In the genomic region with DNA sequence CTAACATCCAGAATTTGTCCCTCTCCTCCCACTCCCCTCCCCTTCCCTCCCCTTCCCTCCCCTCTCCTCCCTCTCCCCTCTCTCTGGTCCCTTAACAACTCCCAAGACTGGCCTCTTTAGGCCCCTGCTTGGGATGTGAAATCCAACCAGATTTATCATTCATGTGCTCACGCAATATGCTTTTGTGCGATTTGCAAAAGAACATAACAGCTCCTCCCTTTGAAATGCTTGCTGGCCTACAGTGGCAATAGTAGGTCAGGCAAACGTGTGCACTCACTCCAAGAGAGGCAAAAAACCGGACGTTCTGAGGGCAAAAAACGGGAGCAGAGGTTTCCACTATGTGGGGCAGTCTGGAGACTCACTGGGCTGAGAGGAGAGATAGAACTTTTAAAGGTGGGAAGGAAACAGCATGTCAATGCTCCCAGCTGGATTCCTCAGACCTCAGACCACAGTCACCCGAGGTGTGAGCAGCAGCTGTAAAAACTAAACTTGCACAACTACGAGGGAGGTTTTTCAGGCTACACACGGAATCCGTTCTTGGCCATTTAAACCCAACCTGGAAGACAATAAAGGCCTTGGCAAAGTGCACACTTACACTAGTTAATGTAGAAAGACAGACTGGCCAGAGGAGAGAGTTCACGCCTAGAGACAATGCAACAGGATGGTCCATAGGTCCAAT, we compare ENCODE assay signal across 8 mouse cellular contexts. TPM values are rescaled to one million over a fixed set of nuclear protein-coding genes. Genes with fewer than 3 reads are reported as not detected.
DNase-seq lines count a peak whose midpoint lies in the region; ATAC-seq and TF ChIP-seq lines count a peak whose summit lies in the region.

No protein-coding gene starts in this region.

- H3K4me2 ChIP-seq in heart, embryonic 14.5 days (ENCODE audit: low read length), result peak overlapping the region; percentile 99
- peak overlapping the region; percentile 88 for H3K4me2 ChIP-seq in hindbrain, embryonic 14.5 days (replicated peaks)
- peak overlapping the region; percentile 95 for H3K4me2 ChIP-seq in midbrain, embryonic 11.5 days

- WGBS in heart, embryonic 14.5 days, result 35% methylated on average over 11 of the region's 11 CpGs
- 29% methylated on average over 11 of the region's 11 CpGs for WGBS in hindbrain, embryonic 14.5 days
- WGBS in midbrain, embryonic 11.5 days, result 26% methylated on average over 11 of the region's 11 CpGs

- in situ Hi-C loops in Patski (cut with MboI; ENCODE audit: low pct_unique_long_range_greater_than_20kb), result no loop called here

- intact Hi-C loops in heart, postnatal 36 days (cut with DNase I), result no loop called here

- H3K27ac ChIP-seq in heart, embryonic 14.5 days (replicated peaks in 1 of 2; ENCODE audit: control insufficient read depth in 1 of 2, insufficient read depth in 1 of 2, low read depth in 2 of 2, low read length in 2 of 2), result peak overlapping the region; percentile 1 to 4; a peak in 2 of 4 replicates
- H3K27ac ChIP-seq in hindbrain, embryonic 14.5 days, result peak overlapping the region; percentile 3; the same call in 1 of the 2 replicates
- H3K27ac ChIP-seq in midbrain, embryonic 11.5 days (ENCODE audit: low read depth, low read length), result no peak overlapping the region

- no peak for TF ChIP-seq CTCF in Patski (IDR thresholded peaks at IDR 0.05)

- no peaks in the 10 kb centered on the region for H3K9me3 ChIP-seq in heart, embryonic 14.5 days (ENCODE audit: control insufficient read depth, low read length)
- no peaks in the 10 kb centered on the region for H3K9me3 ChIP-seq in hindbrain, embryonic 14.5 days (ENCODE audit: control insufficient read depth, low read length)
- no peaks in the 10 kb centered on the region for H3K9me3 ChIP-seq in midbrain, embryonic 11.5 days (ENCODE audit: control insufficient read depth, low read length)

- no peak for DNase-seq in heart, postnatal 36 days
- DNase-seq in Patski (ENCODE audit: low read depth, low spot score), result no peak
- no peak for DNase-seq in hindbrain, embryonic 14.5 days (ENCODE audit: low spot score)
- peak; percentile 89 for DNase-seq in midbrain, embryonic 11.5 days (ENCODE audit: low spot score, missing footprints)
- no peak for DNase-seq in B cell, adult 2 months
- no peak for DNase-seq in urinary bladder, adult 2 months (ENCODE audit: low spot score)
- no peak for DNase-seq in kidney, adult 18-20 months

- H3K9ac ChIP-seq in heart, embryonic 14.5 days (ENCODE audit: low read length), result peak overlapping the region; percentile 76
- peak overlapping the region; percentile 77 for H3K9ac ChIP-seq in hindbrain, embryonic 14.5 days
- H3K9ac ChIP-seq in midbrain, embryonic 11.5 days (ENCODE audit: low read length), result peak overlapping the region; percentile 75; the same call in 1 of the 2 replicates

- H3K36me3 ChIP-seq in heart, embryonic 14.5 days (ENCODE audit: control insufficient read depth, insufficient read depth, low read length), result no peaks in the 10 kb centered on the region
- H3K36me3 ChIP-seq in hindbrain, embryonic 14.5 days (replicated peaks; ENCODE audit: control insufficient read depth, insufficient read depth), result no peaks in the 10 kb centered on the region
- no peaks in the 10 kb centered on the region for H3K36me3 ChIP-seq in midbrain, embryonic 11.5 days (ENCODE audit: control insufficient read depth, insufficient read depth, low read length)

- ATAC-seq in heart, embryonic 14.5 days (ENCODE audit: insufficient number of reproducible peaks, insufficient read depth, low FRiP score, low read depth), result no peak
- ATAC-seq in Patski, result peak; percentile 23
- ATAC-seq in hindbrain, embryonic 14.5 days (ENCODE audit: low FRiP score), result peak; percentile 7; the same call in 1 of the 2 replicates
- no peak for ATAC-seq in midbrain, embryonic 11.5 days (ENCODE audit: low FRiP score)

- H3K4me1 ChIP-seq in heart, embryonic 14.5 days (ENCODE audit: control insufficient read depth in 2 of 2, insufficient read depth in 2 of 2, low read length in 2 of 2), result peaks cover 8 to 9% of the 10 kb centered on the region in 2 experiments
- peaks cover 11% of the 10 kb centered on the region for H3K4me1 ChIP-seq in hindbrain, embryonic 14.5 days (replicated peaks; ENCODE audit: control insufficient read depth, insufficient read depth, low read length)
- H3K4me1 ChIP-seq in midbrain, embryonic 11.5 days (ENCODE audit: control insufficient read depth, insufficient read depth, low read length), result peaks cover 12% of the 10 kb centered on the region

- H3K27me3 ChIP-seq in heart, embryonic 14.5 days (ENCODE audit: control insufficient read depth, insufficient read depth, low read length), result no peaks in the 10 kb centered on the region
- H3K27me3 ChIP-seq in Patski, result no peaks in the 10 kb centered on the region
- H3K27me3 ChIP-seq in hindbrain, embryonic 14.5 days (ENCODE audit: control insufficient read depth, insufficient read depth, low read length), result no peaks in the 10 kb centered on the region
- no peaks in the 10 kb centered on the region for H3K27me3 ChIP-seq in midbrain, embryonic 11.5 days (ENCODE audit: control insufficient read depth, insufficient read depth, low read length)

- H3K4me3 ChIP-seq in heart, embryonic 14.5 days (ENCODE audit: control insufficient read depth in 1 of 2, insufficient read depth in 1 of 2, low read depth in 1 of 2, low read length in 2 of 2), result peak overlapping the region; percentile 68 to 76
- H3K4me3 ChIP-seq in hindbrain, embryonic 14.5 days (replicated peaks; ENCODE audit: low read length), result peak overlapping the region; percentile 69
- peak overlapping the region; percentile 67 for H3K4me3 ChIP-seq in midbrain, embryonic 11.5 days (ENCODE audit: low read depth, low read length)

- POLR2A ChIA-PET in Patski (lab: Charles Lee), result interaction anchor here (1.1 to 1.3 kb wide), 2 partner anchors 19 to 66 kb away, joined by 3 read pairs; no protein-coding TSS in a partner anchor

- CTCF ChIA-PET in Patski (lab: Charles Lee), result interaction anchor here (1.0 to 1.7 kb wide), 3 partner anchors 16 to 131 kb away, joined by 3 read pairs; no protein-coding TSS in a partner anchor

RNA-seq across cellular contexts. Expression of gene Plekhh2, which starts 0.6 kb away (rescaled TPM):
- polyA plus RNA-seq in heart, embryonic 14.5 days (2014; fragmentation: Nextera tagmentation; extraction: Ambion mirVana), result 2.5 and 2.7 TPM in 2 replicates
- total RNA-seq in heart, postnatal 36 days (2021), result 1 to 10 TPM; 2.9 TPM
- polyA plus RNA-seq in Patski (2021), result 32.0 TPM
- polyA plus RNA-seq in hindbrain, embryonic 14.5 days (2014; fragmentation: Nextera tagmentation; extraction: Ambion mirVana), result 2.5 and 2.6 TPM in 2 replicates
- 2.8 and 3.1 TPM in 2 replicates for polyA plus RNA-seq in midbrain, embryonic 11.5 days (2014; fragmentation: Nextera tagmentation; extraction: Ambion mirVana)
- polyA plus RNA-seq in urinary bladder, adult 2 months (2012; rRNA removed), result 8.7 and 9.7 TPM in 2 replicates

RNA-seq across cellular contexts. Expression of gene Thada, which starts 45.1 kb away (rescaled TPM):
- polyA plus RNA-seq in heart, embryonic 14.5 days (2014; fragmentation: Nextera tagmentation; extraction: Ambion mirVana), result 7.0 and 8.1 TPM in 2 replicates
- total RNA-seq in heart, postnatal 36 days (2021), result 1 to 10 TPM; 7.3 to 9.1 TPM
- polyA plus RNA-seq in Patski (2021), result 16.3 TPM
- polyA plus RNA-seq in hindbrain, embryonic 14.5 days (2014; fragmentation: Nextera tagmentation; extraction: Ambion mirVana), result 7.6 and 9.0 TPM in 2 replicates
- 7.6 and 8.7 TPM in 2 replicates for polyA plus RNA-seq in midbrain, embryonic 11.5 days (2014; fragmentation: Nextera tagmentation; extraction: Ambion mirVana)
- polyA plus RNA-seq in urinary bladder, adult 2 months (2012; rRNA removed), result 6.0 and 7.9 TPM in 2 replicates

Comparison
In these comparisons a context has a peak if more than half of its experiments do, and no peak if none do; other contexts are left out.
1. ATAC-seq: peak in Patski (single experiment) and hindbrain, embryonic 14.5 days (single experiment); none in heart, embryonic 14.5 days (single experiment) and midbrain, embryonic 11.5 days (single experiment).
2. Peak in every context shown above with its lines, with median percentiles within 50 percentile points of each other: H3K4me2 ChIP-seq, H3K4me3 ChIP-seq and H3K9ac ChIP-seq.